Mouse (Mus musculus): ENCODE data around the gene Jak1. TPM values are rescaled to one million over a fixed set of nuclear protein-coding genes. Genes with fewer than 3 reads are reported as not detected.

Jak1 gene
- 41.2 and 50.7 TPM in 2 replicates for polyA plus RNA-seq (2012; rRNA removed)

GRCm38 (mm10) chr4:101264741-101265513, at the start of gene Jak1:
Gene Jak1 (minus strand): TSS chr4:101265282.

Other genes with a start within 250 kb of the Jak1 start
- gene Gm10577, start 244.6 kb downstream of the Jak1 start, polyA plus RNA-seq (2012; rRNA removed): not detected in 2 replicates
- 9.2 and 11.4 TPM in 2 replicates for gene Raver2, start 196.3 kb downstream of the Jak1 start, polyA plus RNA-seq (2012; rRNA removed)
- gene Ak4, start 154.0 kb upstream of the Jak1 start, polyA plus RNA-seq (2012; rRNA removed): 9.7 and 10.1 TPM in 2 replicates
- gene Dnajc6, start 231.4 kb upstream of the Jak1 start, polyA plus RNA-seq (2012; rRNA removed): 36.4 and 39.0 TPM in 2 replicates

All from central nervous system, embryonic 14 days (tissue).